Mouse (Mus musculus): ENCODE measurements at regions not wholly inside any gene's neighbourhood (a gene's known extent, or its start where the extent isn't known, plus 50 kb on each side); places are given as distances from the start of the nearest gene placed in this dataset.

GRCm38 (mm10) chr1:164552658-164553057 lies 94.5 kb upstream of the Atp1b1 start:
- Histone ChIP-seq H3K27ac (ENCODE audit: control insufficient read depth, low read depth, low read length) (no peak overlapping the region), H3K4me1 (ENCODE audit: control insufficient read depth in 1 of 2, insufficient read depth in 2 of 2, low read length in 2 of 2) (no peaks in the 10 kb centered on the region), H3K79me2 (ENCODE audit: control insufficient read depth, insufficient read depth, low read length, poor library complexity) (no peaks in the 10 kb centered on the region), H3K9me3 (replicated peaks; ENCODE audit: insufficient read depth, low read length) (no peaks in the 10 kb centered on the region), H3K4me3 (ENCODE audit: control insufficient read depth in 1 of 2, insufficient read depth in 1 of 2, low read depth in 2 of 2, low read length in 2 of 2) (no peak overlapping the region), H3K9ac (ENCODE audit: control insufficient read depth, low read depth, low read length, poor library complexity, severe bottlenecking) (no peak overlapping the region), H3K27me3 (ENCODE audit: control insufficient read depth in 1 of 2, insufficient read depth in 2 of 2, low read length in 2 of 2) (no peaks in the 10 kb centered on the region), H3K36me3 (ENCODE audit: control insufficient read depth in 1 of 2, insufficient read depth in 2 of 2, low read length in 2 of 2) (no peaks in the 10 kb centered on the region)
- DNase-seq (ENCODE audit: low read depth, low spot score), result no peak
- TF ChIP-seq GABPA (IDR thresholded peaks at IDR 0.05; ENCODE audit: low read depth, low read length) (no peak), MYC (IDR thresholded peaks at IDR 0.05; ENCODE audit: low read depth, low read length) (no peak), HCFC1 (IDR thresholded peaks at IDR 0.05; ENCODE audit: low read depth, low read length) (no peak), ZC3H11A (IDR thresholded peaks at IDR 0.05; ENCODE audit: low read depth, low read length) (no peak), MEF2A (IDR thresholded peaks at IDR 0.05; ENCODE audit: extremely low read depth, insufficient replicate concordance, low read depth, low read length, poor library complexity, severe bottlenecking) (no peak), GATA1 (IDR thresholded peaks at IDR 0.05; ENCODE audit: low read depth, low read length) (no peak), RCOR1 (IDR thresholded peaks at IDR 0.05; ENCODE audit: low read depth, low read length) (no peak), SMC3 (IDR thresholded peaks at IDR 0.05; ENCODE audit: low read depth, low read length) (no peak)

GRCm38 (mm10) chr1:164551019-164551418 lies 92.9 kb upstream of the Atp1b1 start:
- H3K36me3 ChIP-seq (ENCODE audit: control insufficient read depth in 1 of 2, insufficient read depth in 2 of 2, low read length in 2 of 2), result no peaks in the 10 kb centered on the region
- no peak overlapping the region for H3K27ac ChIP-seq (ENCODE audit: control insufficient read depth, low read depth, low read length)
- H3K27me3 ChIP-seq (ENCODE audit: control insufficient read depth in 1 of 2, insufficient read depth in 2 of 2, low read length in 2 of 2), result no peaks in the 10 kb centered on the region
- H3K4me3 ChIP-seq (ENCODE audit: control insufficient read depth in 1 of 2, insufficient read depth in 1 of 2, low read depth in 2 of 2, low read length in 2 of 2), result no peak overlapping the region
- DNase-seq (ENCODE audit: low read depth, low spot score), result no peak
- H3K79me2 ChIP-seq (ENCODE audit: control insufficient read depth, insufficient read depth, low read length, poor library complexity), result no peaks in the 10 kb centered on the region
- H3K9me3 ChIP-seq (replicated peaks; ENCODE audit: insufficient read depth, low read length), result no peaks in the 10 kb centered on the region
- no peak for TF ChIP-seq CHD1 (IDR thresholded peaks at IDR 0.05; ENCODE audit: low read depth, low read length)
- TF ChIP-seq USF1 (IDR thresholded peaks at IDR 0.05; ENCODE audit: low read depth, low read length), result no peak
- no peak for TF ChIP-seq TBP (IDR thresholded peaks at IDR 0.05; ENCODE audit: low read depth, low read length)
- TF ChIP-seq GABPA (IDR thresholded peaks at IDR 0.05; ENCODE audit: low read depth, low read length), result no peak
- no peak for TF ChIP-seq USF2 (IDR thresholded peaks at IDR 0.05; ENCODE audit: borderline replicate concordance in 1 of 2, insufficient read depth in 1 of 2, low read depth in 1 of 2, low read length in 2 of 2)
- TF ChIP-seq TAL1 (IDR thresholded peaks at IDR 0.05; ENCODE audit: low read length), result no peak
- TF ChIP-seq SMC3 (IDR thresholded peaks at IDR 0.05; ENCODE audit: low read depth, low read length), result no peak
- no peak for TF ChIP-seq HCFC1 (IDR thresholded peaks at IDR 0.05; ENCODE audit: low read depth, low read length)
- no peak overlapping the region for H3K9ac ChIP-seq (ENCODE audit: control insufficient read depth, low read depth, low read length, poor library complexity, severe bottlenecking)
- no peaks in the 10 kb centered on the region for H3K4me1 ChIP-seq (ENCODE audit: control insufficient read depth in 1 of 2, insufficient read depth in 2 of 2, low read length in 2 of 2)

GRCm38 (mm10) chr1:164550596-164550995 lies 92.4 kb upstream of the Atp1b1 start:
- H3K9ac ChIP-seq (ENCODE audit: control insufficient read depth, low read depth, low read length, poor library complexity, severe bottlenecking), result no peak overlapping the region
- TF ChIP-seq MAZ (IDR thresholded peaks at IDR 0.05; ENCODE audit: low read depth, low read length), result no peak
- TF ChIP-seq MAFK (IDR thresholded peaks at IDR 0.05; ENCODE audit: borderline replicate concordance, low read depth, low read length), result no peak
- no peak for TF ChIP-seq TBP (IDR thresholded peaks at IDR 0.05; ENCODE audit: low read depth, low read length)
- TF ChIP-seq NELFE (IDR thresholded peaks at IDR 0.05; ENCODE audit: low read depth, low read length), result no peak
- TF ChIP-seq BHLHE40 (IDR thresholded peaks at IDR 0.05; ENCODE audit: borderline replicate concordance, low read depth, low read length), result no peak
- no peak for TF ChIP-seq RCOR1 (IDR thresholded peaks at IDR 0.05; ENCODE audit: low read depth, low read length)
- TF ChIP-seq ZMIZ1 (IDR thresholded peaks at IDR 0.05; ENCODE audit: low read depth, low read length), result no peak
- TF ChIP-seq ETS1 (IDR thresholded peaks at IDR 0.05; ENCODE audit: low read depth, low read length), result no peak
- TF ChIP-seq KAT2A (conservative IDR thresholded peaks at IDR 0.05; ENCODE audit: low read depth, low read length), result no peak
- TF ChIP-seq ZKSCAN1 (IDR thresholded peaks at IDR 0.05; ENCODE audit: low read depth, low read length), result no peak
- no peak for TF ChIP-seq USF1 (IDR thresholded peaks at IDR 0.05; ENCODE audit: low read depth, low read length)
- TF ChIP-seq MAX (IDR thresholded peaks at IDR 0.05; ENCODE audit: low read length), result no peak
- TF ChIP-seq CHD2 (IDR thresholded peaks at IDR 0.05; ENCODE audit: low read length), result no peak
- TF ChIP-seq POLR2AphosphoS2 (IDR thresholded peaks at IDR 0.05; ENCODE audit: low read length), result no peak
- TF ChIP-seq MYC (IDR thresholded peaks at IDR 0.05; ENCODE audit: low read depth, low read length), result no peak
- H3K79me2 ChIP-seq (ENCODE audit: control insufficient read depth, insufficient read depth, low read length, poor library complexity), result no peaks in the 10 kb centered on the region
- DNase-seq (ENCODE audit: low read depth, low spot score), result no peak
- no peaks in the 10 kb centered on the region for H3K4me1 ChIP-seq (ENCODE audit: control insufficient read depth in 1 of 2, insufficient read depth in 2 of 2, low read length in 2 of 2)
- H3K36me3 ChIP-seq (ENCODE audit: control insufficient read depth in 1 of 2, insufficient read depth in 2 of 2, low read length in 2 of 2), result no peaks in the 10 kb centered on the region
- H3K27me3 ChIP-seq (ENCODE audit: control insufficient read depth in 1 of 2, insufficient read depth in 2 of 2, low read length in 2 of 2), result no peaks in the 10 kb centered on the region
- H3K9me3 ChIP-seq (replicated peaks; ENCODE audit: insufficient read depth, low read length), result no peaks in the 10 kb centered on the region
- H3K27ac ChIP-seq (ENCODE audit: control insufficient read depth, low read depth, low read length), result no peak overlapping the region
- no peak overlapping the region for H3K4me3 ChIP-seq (ENCODE audit: control insufficient read depth in 1 of 2, insufficient read depth in 1 of 2, low read depth in 2 of 2, low read length in 2 of 2)

All from MEL (cell line).